Mouse (Mus musculus): ENCODE data around the gene D8Ertd738e. TPM values are rescaled to one million over a fixed set of nuclear protein-coding genes. Genes with fewer than 3 reads are reported as not detected.

The D8Ertd738e gene
- polyA plus RNA-seq, 1 experiment from 2014 or later, result 380 TPM

- Histone ChIP-seq H3K4me2 (ENCODE audit: low read length) (no peak overlapping the region), H3K9ac (ENCODE audit: low read length) (no peak overlapping the region), H3K36me3 (ENCODE audit: control insufficient read depth, insufficient read depth, low read length) (no peaks in the 10 kb centered on the region), H3K4me1 (replicated peaks; ENCODE audit: control insufficient read depth, insufficient read depth, low read length) (no peaks in the 10 kb centered on the region), H3K9me3 (ENCODE audit: control insufficient read depth, low read length) (no peaks in the 10 kb centered on the region), H3K27me3 (replicated peaks; ENCODE audit: control insufficient read depth, insufficient read depth, low read length) (no peaks in the 10 kb centered on the region), H3K4me3 (ENCODE audit: low read depth, low read length) (no peak overlapping the region), H3K27ac (ENCODE audit: low read depth) (no peak overlapping the region)
- DNase-seq (ENCODE audit: low spot score) (no peak), ATAC-seq (replicated peaks; ENCODE audit: low FRiP score, low TSS enrichment, low read depth) (no peak)
- WGBS, result 67% methylated on average over 1 of the region's 1 CpGs
These were observed 26.9 kb upstream of the D8Ertd738e start for GRCm38 (mm10) chr8:84276447-84276846.

GRCm38 (mm10) chr8:84273968-84274367 lies 24.4 kb upstream of the D8Ertd738e start:
- WGBS, result 81% methylated on average over 3 of the region's 3 CpGs
- Histone ChIP-seq H3K4me1 (replicated peaks; ENCODE audit: control insufficient read depth, insufficient read depth, low read length) (peaks cover 5% of the 10 kb centered on the region), H3K27me3 (replicated peaks; ENCODE audit: control insufficient read depth, insufficient read depth, low read length) (no peaks in the 10 kb centered on the region), H3K9me3 (ENCODE audit: control insufficient read depth, low read length) (no peaks in the 10 kb centered on the region), H3K9ac (ENCODE audit: low read length) (no peak overlapping the region), H3K36me3 (ENCODE audit: control insufficient read depth, insufficient read depth, low read length) (no peaks in the 10 kb centered on the region), H3K4me3 (ENCODE audit: low read depth, low read length) (no peak overlapping the region), H3K4me2 (ENCODE audit: low read length) (no peak overlapping the region), H3K27ac (ENCODE audit: low read depth) (no peak overlapping the region)
- ATAC-seq (replicated peaks; ENCODE audit: low FRiP score, low TSS enrichment, low read depth) (no peak), DNase-seq (ENCODE audit: low spot score) (no peak)

GRCm38 (mm10) chr8:84272302-84272701 lies 22.8 kb upstream of the D8Ertd738e start:
- DNase-seq (ENCODE audit: low spot score), result no peak

GRCm38 (mm10) chr8:84269950-84270773 lies 20.6 kb upstream of the D8Ertd738e start, which contains the start of gene Ccdc130:
Ccdc130 (minus strand) TSS chr8:84270380.
- ATAC-seq (replicated peaks; ENCODE audit: low FRiP score, low TSS enrichment, low read depth), result peak; percentile 100
- 0 out of 2 replicates have a peak within 1 kb of the TSS, but pooled peaks have one; percentile 5 for H3K27ac ChIP-seq (ENCODE audit: low read depth)
- DNase-seq (ENCODE audit: low spot score), result peak; percentile 97

More at GRCm38 (mm10) chr8:84272302-84272701, 22.8 kb upstream of the D8Ertd738e start:
- H3K4me3 ChIP-seq (ENCODE audit: low read depth, low read length), result no peak overlapping the region
- 79% methylated on average over 4 of the region's 4 CpGs for WGBS
- H3K27ac ChIP-seq (ENCODE audit: low read depth), result no peak overlapping the region
- ATAC-seq (replicated peaks; ENCODE audit: low FRiP score, low TSS enrichment, low read depth), result no peak
- no peaks in the 10 kb centered on the region for H3K9me3 ChIP-seq (ENCODE audit: control insufficient read depth, low read length)
- H3K9ac ChIP-seq (ENCODE audit: low read length), result no peak overlapping the region
- no peak overlapping the region for H3K4me2 ChIP-seq (ENCODE audit: low read length)
- H3K4me1 ChIP-seq (replicated peaks; ENCODE audit: control insufficient read depth, insufficient read depth, low read length), result peaks cover 5% of the 10 kb centered on the region
- no peaks in the 10 kb centered on the region for H3K36me3 ChIP-seq (ENCODE audit: control insufficient read depth, insufficient read depth, low read length)
- no peaks in the 10 kb centered on the region for H3K27me3 ChIP-seq (replicated peaks; ENCODE audit: control insufficient read depth, insufficient read depth, low read length)

GRCm38 (mm10) chr8:84261098-84261497 lies 11.6 kb upstream of the D8Ertd738e start:
- ATAC-seq (replicated peaks; ENCODE audit: low FRiP score, low TSS enrichment, low read depth) (no peak), DNase-seq (ENCODE audit: low spot score) (no peak)
- Histone ChIP-seq H3K9me3 (ENCODE audit: control insufficient read depth, low read length) (no peaks in the 10 kb centered on the region), H3K4me1 (replicated peaks; ENCODE audit: control insufficient read depth, insufficient read depth, low read length) (peaks cover 10% of the 10 kb centered on the region; the same call in 1 of the 2 replicates), H3K4me3 (ENCODE audit: low read depth, low read length) (no peak overlapping the region), H3K27me3 (replicated peaks; ENCODE audit: control insufficient read depth, insufficient read depth, low read length) (no peaks in the 10 kb centered on the region), H3K9ac (ENCODE audit: low read length) (no peak overlapping the region), H3K4me2 (ENCODE audit: low read length) (no peak overlapping the region), H3K36me3 (ENCODE audit: control insufficient read depth, insufficient read depth, low read length) (peaks cover 73% of the 10 kb centered on the region), H3K27ac (ENCODE audit: low read depth) (no peak overlapping the region)
- WGBS, result 95% methylated on average over 4 of the region's 4 CpGs

More at GRCm38 (mm10) chr8:84269950-84270773, 20.6 kb upstream of the D8Ertd738e start, which contains the start of gene Ccdc130:
- Histone ChIP-seq H3K4me2 (ENCODE audit: low read length) (peak within 1 kb of the TSS; percentile 90), H3K4me1 (replicated peaks; ENCODE audit: control insufficient read depth, insufficient read depth, low read length) (peaks cover 5% of the 10 kb centered on the region), H3K27me3 (replicated peaks; ENCODE audit: control insufficient read depth, insufficient read depth, low read length) (no peaks in the 10 kb centered on the region), H3K36me3 (ENCODE audit: control insufficient read depth, insufficient read depth, low read length) (peaks cover 17% of the 10 kb centered on the region), H3K9ac (ENCODE audit: low read length) (peak within 1 kb of the TSS; percentile 65), H3K9me3 (ENCODE audit: control insufficient read depth, low read length) (no peaks in the 10 kb centered on the region), H3K4me3 (ENCODE audit: low read depth, low read length) (peak within 1 kb of the TSS; percentile 75)
- WGBS, result 1% methylated on average over 44 of the region's 44 CpGs

- H3K27me3 ChIP-seq (replicated peaks; ENCODE audit: control insufficient read depth, insufficient read depth, low read length), result no peaks in the 10 kb centered on the region
- DNase-seq (ENCODE audit: low spot score) (peak; percentile 92), ATAC-seq (replicated peaks; ENCODE audit: low FRiP score, low TSS enrichment, low read depth) (peak; percentile 84)
- under 1% methylated on average over 64 of the region's 64 CpGs for WGBS
- H3K36me3 ChIP-seq (ENCODE audit: control insufficient read depth, insufficient read depth, low read length), result peaks cover 71% of the 10 kb centered on the region
- no peaks in the 10 kb centered on the region for H3K9me3 ChIP-seq (ENCODE audit: control insufficient read depth, low read length)
- peak within 1 kb of the TSS; percentile 82 for H3K27ac ChIP-seq (ENCODE audit: low read depth)
- H3K4me3 ChIP-seq (ENCODE audit: low read depth, low read length), result peak within 1 kb of the TSS; percentile 87
- peak within 1 kb of the TSS; percentile 75 for H3K9ac ChIP-seq (ENCODE audit: low read length)
- peak within 1 kb of the TSS; percentile 92 for H3K4me2 ChIP-seq (ENCODE audit: low read length)
- H3K4me1 ChIP-seq (replicated peaks; ENCODE audit: control insufficient read depth, insufficient read depth, low read length), result peaks cover 13% of the 10 kb centered on the region; the same call in 1 of the 2 replicates
These were observed 7.5 kb upstream of the D8Ertd738e start, which contains the start of gene Mri1 for GRCm38 (mm10) chr8:84256822-84257610. Mri1 (minus strand) TSS chr8:84257326.

GRCm38 (mm10) chr8:84256458-84256821 lies 6.9 kb upstream of the D8Ertd738e start:
- peaks cover 13% of the 10 kb centered on the region; the same call in 1 of the 2 replicates for H3K4me1 ChIP-seq (replicated peaks; ENCODE audit: control insufficient read depth, insufficient read depth, low read length)
- DNase-seq (ENCODE audit: low spot score) (no peak), ATAC-seq (replicated peaks; ENCODE audit: low FRiP score, low TSS enrichment, low read depth) (peak; percentile 70)
- H3K9ac ChIP-seq (ENCODE audit: low read length), result peak overlapping the region; percentile 75
- peak overlapping the region; percentile 92 for H3K4me2 ChIP-seq (ENCODE audit: low read length)
- 10% methylated on average over 6 of the region's 6 CpGs for WGBS
- no peaks in the 10 kb centered on the region for H3K9me3 ChIP-seq (ENCODE audit: control insufficient read depth, low read length)
- no peaks in the 10 kb centered on the region for H3K27me3 ChIP-seq (replicated peaks; ENCODE audit: control insufficient read depth, insufficient read depth, low read length)
- peak overlapping the region; percentile 82 for H3K27ac ChIP-seq (ENCODE audit: low read depth)
- H3K36me3 ChIP-seq (ENCODE audit: control insufficient read depth, insufficient read depth, low read length), result peaks cover 71% of the 10 kb centered on the region
- peak overlapping the region; percentile 87 for H3K4me3 ChIP-seq (ENCODE audit: low read depth, low read length)

- Histone ChIP-seq H3K36me3 (ENCODE audit: control insufficient read depth, insufficient read depth, low read length) (peaks cover 71% of the 10 kb centered on the region), H3K9ac (ENCODE audit: low read length) (no peak overlapping the region), H3K27ac (ENCODE audit: low read depth) (no peak overlapping the region), H3K27me3 (replicated peaks; ENCODE audit: control insufficient read depth, insufficient read depth, low read length) (no peaks in the 10 kb centered on the region), H3K4me2 (ENCODE audit: low read length) (peak overlapping the region; percentile 92), H3K4me1 (replicated peaks; ENCODE audit: control insufficient read depth, insufficient read depth, low read length) (peaks cover 13% of the 10 kb centered on the region; the same call in 1 of the 2 replicates), H3K9me3 (ENCODE audit: control insufficient read depth, low read length) (no peaks in the 10 kb centered on the region), H3K4me3 (ENCODE audit: low read depth, low read length) (peak overlapping the region; percentile 87)
- WGBS, result 84% methylated on average over 3 of the region's 3 CpGs
- DNase-seq (ENCODE audit: low spot score) (no peak), ATAC-seq (replicated peaks; ENCODE audit: low FRiP score, low TSS enrichment, low read depth) (no peak)
These were observed 6.3 kb upstream of the D8Ertd738e start for GRCm38 (mm10) chr8:84255858-84256257.
